Mouse (Mus musculus) thymus, postnatal 14 days (tissue): ENCODE measurements around the gene Ust.

Source experiments
- DNase-seq: peaks from one replicate; pipeline ENCODE4 v3.0.0; 2021

The Ust gene

DNA sequence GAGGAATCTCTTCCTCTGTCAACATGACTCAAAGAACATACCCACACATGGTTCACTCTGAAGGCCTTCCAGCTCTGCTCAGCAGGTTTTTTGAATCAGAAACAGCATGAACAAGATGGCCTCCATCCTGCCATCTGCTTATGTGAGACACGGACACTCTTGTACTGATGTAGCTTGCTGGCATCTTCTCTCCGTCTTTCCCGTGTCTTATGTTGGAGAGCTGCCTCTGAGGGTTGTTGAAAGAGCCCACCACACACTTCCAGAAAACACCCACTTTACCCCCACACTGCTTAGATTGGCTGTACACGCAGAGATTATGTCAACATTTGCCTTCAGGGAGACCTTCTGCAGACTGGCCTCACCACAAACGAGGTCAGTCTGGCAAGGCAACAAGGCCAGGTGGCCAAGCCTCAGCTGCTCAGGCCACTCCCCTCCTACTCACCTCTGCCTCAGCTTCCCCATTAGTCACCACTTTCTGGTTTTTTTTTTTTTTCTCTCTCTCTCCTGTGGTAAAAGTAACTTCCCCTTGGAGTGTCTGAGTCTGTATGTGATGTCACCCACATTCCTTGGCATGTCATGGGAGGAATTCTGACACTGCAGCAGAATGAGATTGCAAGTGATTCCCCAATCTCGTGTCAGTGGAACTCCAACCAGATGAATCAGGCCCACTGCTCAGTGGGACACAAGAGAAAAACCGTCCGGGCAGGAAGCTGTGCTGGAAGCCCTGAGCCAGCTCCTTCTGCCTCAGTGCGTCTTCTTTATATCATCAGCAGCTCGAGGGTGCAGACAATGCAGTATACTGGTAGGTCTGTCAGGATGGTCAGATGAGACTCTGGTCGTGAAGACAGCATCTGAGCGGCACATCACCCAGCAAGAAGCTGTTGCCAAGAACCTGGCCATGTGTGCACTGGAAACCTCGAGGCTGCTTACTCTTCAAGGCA lies 19.4 kb downstream of the Ust start:
- no peak for DNase-seq

DNA sequence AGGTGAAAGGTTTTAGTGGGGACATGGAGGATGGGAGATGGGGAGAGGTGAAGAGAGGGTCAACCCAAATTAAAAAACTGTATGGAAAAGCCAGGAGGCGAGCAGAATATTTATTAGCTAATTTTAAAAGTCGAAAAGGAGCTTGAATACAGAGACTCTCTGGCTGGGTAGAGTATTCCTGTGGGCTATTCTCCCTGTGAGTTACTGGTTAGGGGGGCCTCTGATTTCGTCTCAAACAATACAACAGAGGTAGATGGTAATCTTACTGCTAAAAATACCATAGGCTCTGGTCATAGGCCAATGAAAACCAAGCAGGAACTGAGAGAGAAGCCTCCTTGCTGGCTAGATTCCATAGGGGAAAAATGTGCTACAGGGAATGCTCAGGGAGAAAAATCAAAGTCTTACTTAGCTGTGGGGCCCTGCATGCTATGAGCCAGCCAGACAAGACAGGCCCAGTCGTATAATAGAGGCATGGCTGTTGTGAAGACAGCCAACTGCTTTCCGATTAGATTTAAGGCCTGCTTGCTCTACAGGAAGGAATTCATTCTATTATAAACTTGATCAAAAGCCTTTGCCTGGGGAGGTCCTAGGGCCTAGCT lies 23.0 kb downstream of the Ust start:
- no peak for DNase-seq

DNA sequence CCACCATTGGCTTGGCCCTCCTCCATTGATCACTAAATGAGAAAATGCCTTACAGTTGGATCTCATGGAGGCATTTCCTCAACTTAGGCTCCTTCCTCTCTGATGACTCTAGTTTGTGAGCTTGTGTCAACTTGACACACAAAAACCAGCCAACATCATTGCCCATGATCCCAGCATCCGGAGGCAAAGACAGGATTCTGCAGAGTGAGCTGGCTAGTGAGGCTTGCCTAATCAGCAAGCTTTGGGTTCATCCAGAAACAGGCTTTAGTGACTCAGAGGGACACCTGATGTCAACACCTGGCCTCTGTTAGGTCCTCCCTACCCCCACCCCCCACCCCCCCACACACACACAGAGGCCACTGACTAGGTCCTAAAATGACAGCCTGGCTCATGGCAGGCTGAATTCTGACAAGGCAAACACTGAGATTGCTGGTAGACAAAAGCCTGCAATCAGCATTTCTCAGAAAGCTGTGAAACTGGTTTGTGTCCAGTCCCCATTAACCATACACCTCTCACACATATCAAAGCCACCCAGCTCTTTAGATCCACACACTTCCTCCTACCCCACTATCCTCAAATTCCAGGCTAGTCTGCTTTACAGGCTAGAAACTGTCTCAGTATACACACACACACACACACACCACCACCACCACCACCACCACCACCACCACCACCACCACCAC lies 26.6 kb downstream of the Ust start:
- DNase-seq, result no peak

DNA sequence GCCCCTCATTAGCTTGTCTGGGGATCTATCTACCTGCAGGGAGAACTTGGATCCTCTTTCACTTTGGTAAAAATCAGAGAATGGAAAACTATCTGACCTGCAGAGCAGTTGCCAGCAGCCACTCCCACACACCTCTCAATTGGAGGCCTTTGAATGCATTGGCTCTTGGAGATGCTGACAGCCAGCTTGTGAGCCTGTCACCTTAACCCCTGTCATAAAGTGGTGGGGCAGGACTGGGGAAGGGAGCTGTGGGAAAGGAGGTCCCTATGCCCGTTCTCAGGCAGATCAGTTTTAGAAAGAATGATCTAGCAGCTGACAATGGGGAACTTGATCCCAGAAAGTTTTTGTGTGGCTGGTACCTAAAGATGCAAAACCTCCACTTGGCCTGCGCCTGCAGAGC lies 31.2 kb downstream of the Ust start:
- no peak for DNase-seq

DNA sequence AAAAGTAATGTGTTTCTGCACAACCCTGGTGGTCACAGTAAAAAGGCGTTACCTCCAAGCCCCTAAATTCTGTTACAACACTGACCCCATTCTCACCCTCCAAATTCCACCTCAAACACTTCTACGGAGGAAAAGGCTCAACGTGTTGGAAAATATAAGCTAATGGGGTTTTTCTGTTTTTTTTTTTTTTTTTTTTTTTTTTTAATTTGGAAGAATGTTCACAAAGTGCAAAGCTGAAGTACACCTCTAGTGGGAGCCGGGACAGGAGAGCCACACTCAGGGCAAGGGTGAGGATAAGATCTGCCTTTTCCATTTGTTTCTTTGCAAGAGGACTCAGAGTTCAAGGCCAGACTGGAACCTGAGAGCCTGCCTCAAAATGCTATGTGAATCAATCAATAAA lies 34.1 kb downstream of the Ust start:
- no peak for DNase-seq

DNA sequence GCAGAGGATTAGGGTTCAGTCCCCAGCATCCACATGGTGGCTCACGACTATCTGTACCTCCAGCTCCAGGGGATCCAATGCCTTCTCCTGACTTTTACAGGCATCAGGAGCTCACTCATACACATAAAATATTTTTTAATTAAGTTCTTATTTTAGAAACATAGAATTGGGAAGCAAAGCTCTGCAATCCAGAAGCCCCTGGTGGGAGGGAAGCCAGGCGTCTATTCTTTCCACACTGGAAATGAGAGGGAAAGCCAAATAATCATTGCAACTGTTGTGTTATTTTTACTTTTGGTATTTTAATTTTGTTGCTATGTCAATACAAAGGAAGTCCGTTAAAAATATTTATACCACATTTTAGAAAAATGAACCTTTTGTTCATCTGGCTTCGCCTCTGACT lies 35.8 kb downstream of the Ust start:
- no peak for DNase-seq

DNA sequence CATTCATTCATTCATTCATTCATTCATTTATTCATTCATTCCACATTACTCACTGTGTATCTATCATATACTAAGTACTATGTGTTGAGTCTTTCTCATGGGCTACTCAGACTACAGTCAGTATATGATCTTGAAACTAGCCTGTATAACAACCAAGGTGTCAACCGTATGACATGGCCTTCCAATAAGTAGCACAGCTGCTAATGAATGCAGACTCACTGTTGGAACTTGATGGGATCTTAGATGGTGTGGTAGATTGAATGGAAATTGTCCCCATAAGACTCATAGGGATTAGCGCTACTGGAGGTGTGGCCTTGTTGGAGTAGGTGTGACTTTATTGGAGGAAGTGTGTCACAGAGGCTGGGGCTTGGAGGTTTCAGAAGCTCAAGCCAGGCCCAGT lies 38.8 kb downstream of the Ust start:
- DNase-seq, result no peak

DNA sequence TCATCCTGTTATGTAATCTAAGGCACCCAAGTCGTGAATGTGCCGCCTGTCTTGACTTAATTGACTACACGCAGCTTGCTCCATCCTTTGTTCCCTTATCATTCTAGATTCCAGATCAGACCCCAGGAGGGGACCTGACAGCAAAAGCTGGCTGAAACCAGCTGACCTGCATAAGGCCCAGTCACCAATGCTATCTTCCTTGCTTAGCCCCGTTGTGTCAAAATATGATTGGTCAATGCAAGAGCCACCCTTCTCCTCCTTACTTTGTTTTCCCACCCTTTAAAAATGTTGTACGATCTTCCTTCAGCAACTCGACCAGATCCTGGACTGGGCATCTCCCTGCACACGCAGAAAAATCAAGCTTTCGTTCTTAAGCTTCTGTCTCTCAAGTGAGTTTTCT lies 40.7 kb downstream of the Ust start:
- no peak for DNase-seq

DNA sequence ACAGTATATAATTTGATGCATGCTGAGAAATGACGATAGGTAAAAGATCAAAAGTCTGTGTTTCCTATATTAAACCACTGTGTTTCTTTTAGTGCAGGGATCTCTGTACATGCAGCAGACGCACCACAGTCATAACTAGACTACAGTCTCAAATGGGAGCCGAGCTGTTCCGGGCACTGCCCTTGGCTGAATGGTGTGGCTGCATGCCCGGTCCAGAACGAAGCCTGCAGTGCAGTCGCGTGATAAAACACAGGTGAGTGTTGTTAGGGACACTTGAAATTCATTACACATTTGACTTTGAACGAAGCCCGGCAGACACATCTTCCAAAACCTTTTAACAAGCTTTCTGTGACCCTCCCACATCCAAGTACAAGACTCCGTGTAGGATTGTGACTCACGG lies 46.6 kb downstream of the Ust start:
- DNase-seq, result no peak

DNA sequence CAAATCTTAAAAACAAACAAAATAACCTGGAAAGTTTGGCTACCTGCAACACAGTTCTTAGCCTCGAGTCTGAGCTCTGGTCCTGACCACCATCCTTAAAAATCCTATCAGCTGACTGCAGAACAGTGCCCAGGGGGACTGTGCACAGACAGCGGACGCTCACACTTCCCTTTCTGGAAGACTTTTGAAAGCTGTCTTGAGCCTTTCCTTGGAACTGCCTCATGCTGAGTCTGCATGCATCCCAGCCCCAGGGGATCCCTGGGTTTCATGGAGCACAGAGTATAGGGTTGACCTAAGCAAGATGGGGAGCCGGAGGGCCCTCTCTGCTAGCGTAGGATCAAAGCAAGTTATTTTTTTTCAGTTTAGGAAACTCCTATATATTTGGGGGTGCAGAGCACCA lies 47.6 kb downstream of the Ust start:
- DNase-seq, result no peak

DNA sequence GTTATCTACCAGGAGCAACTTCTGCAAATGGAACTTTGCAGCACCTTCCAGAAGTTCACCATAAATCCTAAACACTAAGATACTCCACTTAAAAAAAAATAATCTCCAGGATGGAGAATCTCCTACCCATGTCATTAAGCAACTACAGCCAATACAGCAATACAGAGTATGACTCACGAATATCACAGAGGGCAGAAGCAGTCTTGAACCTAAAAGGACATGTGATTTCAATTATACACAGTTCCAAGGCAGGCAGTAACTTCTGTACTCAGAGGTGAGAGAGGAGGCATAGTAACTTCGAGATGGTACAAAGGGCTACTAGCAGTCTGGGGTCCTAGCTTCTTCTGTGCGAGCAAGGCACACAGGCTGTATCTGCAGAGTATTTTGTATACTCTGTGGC lies 49.1 kb downstream of the Ust start:
- no peak for DNase-seq

DNA sequence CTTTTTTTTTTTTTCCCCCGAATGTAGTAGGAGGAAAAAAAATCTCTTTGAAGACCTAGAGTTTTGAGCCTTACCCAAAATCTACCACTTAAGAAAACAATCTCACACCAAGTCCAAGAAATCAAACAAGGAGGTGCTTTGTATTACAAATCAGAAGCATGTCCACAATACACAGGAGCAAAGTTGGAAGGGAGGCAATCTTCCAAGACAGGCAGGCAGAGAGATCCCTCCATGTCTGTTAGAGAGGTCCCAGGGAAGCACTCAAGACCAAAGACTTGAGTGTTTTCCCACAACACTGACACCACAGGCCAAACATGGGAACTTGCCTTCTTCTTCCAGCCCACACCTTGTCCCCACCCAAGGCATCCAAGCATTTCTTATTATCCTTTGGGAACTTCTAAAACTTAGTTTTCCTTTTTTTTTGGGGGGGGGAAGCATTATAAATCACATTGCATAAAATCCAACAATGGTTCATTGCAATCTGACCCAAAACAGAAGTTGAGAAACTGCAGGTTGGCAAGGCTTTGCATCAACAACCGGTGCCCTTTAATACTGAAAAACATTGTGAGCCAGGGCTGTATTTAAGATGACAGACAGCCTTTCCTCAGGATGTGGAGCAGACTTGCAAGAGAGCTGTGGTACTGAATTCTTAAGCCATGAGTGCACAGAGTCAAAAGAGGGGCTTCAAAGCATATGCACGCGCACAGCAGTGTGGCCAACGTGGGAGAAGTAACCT lies 49.8 kb downstream of the Ust start:
- no peak for DNase-seq

DNA sequence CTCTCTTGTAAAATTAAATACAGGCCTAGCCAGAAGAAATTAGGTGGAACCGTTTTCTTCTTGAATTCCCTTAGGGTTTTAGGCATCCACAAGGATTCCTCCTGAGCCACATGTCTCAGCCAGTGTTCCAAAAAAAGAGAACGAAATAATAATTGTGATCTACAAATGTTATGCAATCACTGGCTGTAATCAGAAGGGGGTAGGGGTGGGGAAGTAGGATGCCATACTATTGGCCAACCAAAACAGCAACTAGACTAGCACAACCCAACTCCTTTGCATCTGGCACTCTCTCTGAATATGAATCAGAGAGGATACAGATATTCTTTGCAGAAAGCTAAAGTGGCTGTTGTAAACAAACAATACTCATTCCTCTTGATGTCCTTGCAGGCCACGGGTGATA lies 52.7 kb downstream of the Ust start:
- DNase-seq, result no peak

DNA sequence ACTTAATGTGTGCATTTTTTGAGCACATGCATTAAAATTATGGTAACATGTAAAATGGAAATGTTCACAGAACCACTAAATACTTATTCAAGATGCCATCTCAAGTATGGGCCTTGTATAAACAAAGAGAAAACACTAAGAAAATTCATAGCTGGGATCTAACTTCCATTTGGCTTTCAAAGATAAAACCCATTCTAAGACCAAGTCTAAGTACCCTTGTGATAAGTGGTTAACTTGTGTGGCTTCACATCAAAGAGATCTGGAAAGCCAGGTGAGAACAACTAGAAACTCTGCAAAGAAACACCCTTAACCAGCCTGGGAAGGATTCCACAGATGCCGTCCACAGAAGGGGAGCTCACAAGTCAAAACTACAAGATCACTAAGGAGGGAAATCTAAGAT lies 53.4 kb downstream of the Ust start:
- DNase-seq, result no peak

DNA sequence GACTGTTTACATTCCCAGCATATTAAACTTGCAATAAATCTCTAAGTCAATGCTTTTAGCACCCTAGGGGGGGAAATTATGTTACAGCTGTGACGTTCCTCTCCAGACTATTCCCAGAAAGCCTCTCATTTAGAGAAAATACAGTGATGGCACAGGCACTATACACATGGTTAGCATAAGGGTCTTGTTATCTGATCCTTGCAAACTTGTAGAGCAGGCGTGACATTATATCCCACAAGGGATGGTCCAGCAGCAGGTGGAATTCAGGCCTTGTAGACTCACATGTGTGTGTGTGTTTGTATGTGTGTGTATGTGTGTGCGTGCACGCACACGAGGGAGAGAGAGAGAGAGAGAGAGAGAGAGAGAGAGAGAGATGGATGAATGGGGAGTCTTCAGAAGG lies 57.3 kb downstream of the Ust start:
- DNase-seq, result no peak

DNA sequence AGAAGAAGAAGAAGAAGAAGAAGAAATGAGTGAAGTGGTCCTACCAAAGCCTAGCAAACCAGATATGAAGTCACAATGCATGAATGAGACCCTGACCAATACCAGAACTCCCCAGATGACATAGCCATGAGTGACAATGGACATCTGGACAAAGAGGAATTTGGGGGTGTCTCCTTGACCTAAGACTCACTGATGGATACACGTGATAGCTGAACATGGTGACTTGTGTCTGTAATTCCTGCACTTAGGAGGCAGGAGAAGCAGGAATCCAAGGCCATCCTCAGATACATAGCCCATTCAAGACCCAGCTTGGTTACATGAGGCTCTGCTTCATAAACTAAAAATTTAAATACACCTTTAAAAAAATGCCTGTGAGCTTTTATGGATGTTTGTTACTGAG lies 63.9 kb downstream of the Ust start:
- no peak for DNase-seq

DNA sequence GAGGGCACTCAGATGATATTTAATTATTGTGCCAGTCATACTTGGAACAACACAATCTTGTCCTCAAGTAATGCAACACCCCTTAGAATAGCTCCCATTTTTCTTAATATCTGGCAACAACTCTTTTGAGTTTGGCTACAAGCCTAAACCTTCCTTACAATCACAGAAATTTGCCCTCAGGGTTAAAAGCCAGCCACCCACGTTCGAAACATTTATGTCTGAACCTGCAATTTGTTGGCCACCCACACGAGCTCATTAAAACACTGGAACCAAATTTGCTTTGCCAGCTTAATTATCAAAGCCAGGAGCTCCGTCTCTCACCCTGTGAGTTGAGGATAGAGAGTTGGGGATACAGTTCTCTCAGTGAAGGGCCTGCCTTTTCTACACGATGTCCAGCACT lies 70.9 kb downstream of the Ust start:
- DNase-seq, result no peak

DNA sequence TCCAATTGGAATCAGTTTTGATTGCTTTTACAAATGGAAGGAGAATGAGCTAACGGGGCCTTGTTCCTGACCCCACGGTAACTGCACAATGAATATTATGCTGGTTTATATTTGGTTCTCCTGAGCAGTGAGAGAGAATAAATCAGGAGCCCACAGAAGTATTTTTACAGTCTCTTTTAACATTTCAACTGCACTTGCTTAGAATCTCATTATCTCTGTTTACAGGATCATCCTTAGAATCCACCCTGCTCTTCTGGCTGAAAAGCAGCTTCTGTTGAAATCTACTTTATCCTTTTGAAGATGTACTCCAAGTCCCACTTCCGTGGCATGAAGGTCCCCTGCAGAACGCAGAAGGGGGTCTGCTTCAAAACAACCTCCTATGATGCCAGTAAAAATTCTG lies 71.7 kb downstream of the Ust start:
- no peak for DNase-seq

DNA sequence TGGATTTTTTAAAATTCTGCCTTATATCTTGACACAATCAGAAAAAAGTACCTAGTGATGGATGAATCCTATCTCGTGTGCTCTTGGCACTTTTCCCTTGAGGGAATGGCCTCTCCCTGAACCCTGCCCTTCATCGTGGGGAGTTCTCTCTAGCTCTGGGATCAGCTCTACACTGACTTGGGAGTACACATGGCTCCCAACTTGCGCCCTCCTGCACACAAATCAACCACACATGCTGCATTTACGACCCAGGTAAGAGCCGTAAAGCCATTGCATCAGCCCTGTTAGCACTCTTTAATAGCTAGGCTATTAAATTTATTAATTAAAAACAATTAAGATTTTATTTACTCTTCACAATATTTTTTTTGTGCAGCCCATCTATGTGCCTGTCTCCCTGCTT lies 74.6 kb downstream of the Ust start:
- DNase-seq, result no peak

DNA sequence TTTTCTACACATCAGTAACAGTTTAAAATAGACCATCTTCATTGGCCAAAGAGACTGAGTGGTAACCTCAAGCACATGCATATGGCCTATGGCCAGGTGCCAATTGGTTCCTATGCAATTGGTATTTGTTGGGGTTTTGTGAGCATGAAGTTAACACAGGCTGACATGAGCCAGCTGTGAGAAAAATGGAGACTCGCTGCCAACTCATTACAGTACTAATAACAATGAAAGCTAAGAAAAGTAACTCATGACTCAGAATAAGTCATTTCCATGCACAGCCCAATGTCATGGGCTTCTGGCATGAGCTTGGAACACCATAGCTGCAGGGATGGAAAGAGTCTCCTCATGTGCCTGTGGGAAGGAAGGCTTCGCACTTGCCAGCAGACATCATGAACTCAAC lies 86.8 kb downstream of the Ust start:
- DNase-seq, result no peak

DNA sequence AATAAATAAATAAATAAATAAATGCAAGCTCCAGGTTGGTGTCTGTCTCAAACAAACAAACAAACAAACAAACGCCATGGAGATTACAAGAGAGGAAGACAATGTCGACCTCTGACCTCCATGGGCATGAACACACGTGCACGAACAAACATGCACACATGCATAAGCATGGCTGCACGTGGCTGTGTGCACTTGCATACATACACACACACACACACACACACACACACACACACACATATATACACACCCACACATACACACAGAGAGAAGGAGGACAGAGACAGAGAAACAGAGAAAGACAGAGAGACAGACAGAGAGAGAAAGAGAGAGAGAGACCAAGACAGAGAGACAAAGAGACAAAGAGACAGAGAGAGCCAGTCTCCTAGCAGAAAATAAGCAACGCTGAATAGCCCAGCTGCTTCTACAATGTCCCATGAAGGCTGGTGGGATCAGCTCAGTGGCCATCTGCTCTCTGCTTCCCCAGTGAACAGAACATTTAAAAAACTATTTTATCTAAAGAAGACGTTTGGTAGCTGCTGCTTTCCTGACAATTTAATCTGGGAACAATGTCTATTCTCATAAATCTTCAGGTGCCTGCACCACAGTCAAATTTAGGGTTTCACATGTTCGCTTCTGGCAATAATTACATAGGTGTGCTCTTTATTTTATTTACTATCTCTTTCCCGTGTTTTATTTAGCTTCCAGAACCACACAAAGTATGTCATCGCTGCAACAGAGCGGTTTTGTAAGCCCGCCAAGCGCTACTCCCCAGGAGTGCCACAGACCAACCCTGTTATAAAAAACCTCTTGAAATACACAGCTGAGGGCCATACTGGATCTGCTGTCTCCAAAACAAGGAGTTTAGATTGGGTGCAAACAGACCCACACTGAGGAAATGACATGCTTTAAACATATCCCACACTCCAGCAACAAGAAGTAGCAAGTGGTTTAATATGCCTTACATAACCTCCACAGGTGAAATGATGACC lies 89.5 kb downstream of the Ust start:
- DNase-seq, result no peak

DNA sequence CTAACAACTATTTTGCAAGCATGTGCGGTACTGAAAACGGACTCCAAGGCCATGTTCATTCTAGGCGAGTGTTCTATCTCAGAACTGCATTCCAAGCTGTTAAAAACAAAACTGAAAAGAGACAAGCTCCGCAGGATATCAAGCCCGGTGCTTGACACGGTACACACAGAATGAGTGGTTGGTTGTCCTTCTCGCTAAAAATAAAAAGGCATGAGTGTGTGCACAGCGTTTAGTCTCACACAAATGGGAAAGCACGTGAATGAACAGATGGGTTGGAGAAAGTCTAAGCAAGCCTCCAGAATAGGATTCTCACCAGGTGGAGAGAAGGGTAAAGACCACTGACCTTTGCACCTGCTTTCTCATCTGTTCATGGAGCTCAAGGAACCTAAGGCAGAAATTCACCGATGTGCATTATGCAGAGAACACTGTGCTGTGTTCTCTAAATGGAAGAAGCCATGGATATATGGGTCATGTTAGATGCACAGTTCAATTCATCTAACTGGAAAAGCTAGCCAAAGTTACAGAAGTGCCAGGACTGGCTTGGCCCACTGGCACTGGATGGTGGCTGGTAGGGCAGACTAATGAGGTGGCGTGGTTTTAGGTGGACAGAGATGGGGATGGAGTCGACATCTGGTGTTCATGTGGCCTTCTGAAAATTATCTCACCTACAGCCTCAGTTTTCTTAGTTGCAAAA lies 90.8 kb downstream of the Ust start:
- no peak for DNase-seq
